ENCODE assay signal across 10 mouse cellular contexts in the genomic region with DNA sequence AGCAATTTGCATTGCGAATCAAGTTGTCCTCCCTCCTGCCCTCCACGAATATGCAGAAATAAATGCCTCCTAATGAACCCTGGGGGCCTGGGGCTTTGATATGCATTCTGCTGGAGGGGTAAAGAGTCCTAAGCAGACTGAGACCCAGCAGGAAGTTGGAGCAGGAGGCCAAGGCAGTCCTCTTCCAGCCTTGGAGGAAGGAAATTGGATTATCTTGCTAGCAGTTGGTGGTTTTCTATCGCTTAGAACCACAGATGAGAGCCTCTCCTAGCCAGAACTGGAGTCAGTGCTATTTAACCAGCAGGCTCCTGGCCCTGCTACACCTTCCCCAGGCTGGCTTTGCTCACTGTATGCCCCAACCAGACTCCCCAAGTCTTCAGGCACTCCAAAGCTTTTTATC.
DNase-seq lines count a peak whose midpoint lies in the region; ATAC-seq lines count a peak whose summit lies in the region.
"Had no signal": no experiment of that assay in that cellular context is flagged by ENCODE, and none has a peak within 500 bp of the region (broad histone marks: within the 10 kb centered on the region; RNA-seq: fewer than 3 reads in every experiment).

No protein-coding gene starts in this region.

- H3K4me1 ChIP-seq in kidney, embryonic 14.5 days (ENCODE audit: control insufficient read depth, insufficient read depth, low read length) = no peaks in the 10 kb centered on the region
- H3K4me1 ChIP-seq in hindbrain, embryonic 11.5 days (replicated peaks; ENCODE audit: control insufficient read depth, insufficient read depth, low read length) = no peaks in the 10 kb centered on the region
- peaks cover 5% of the 10 kb centered on the region; the same call in 1 of the 2 replicates for H3K4me1 ChIP-seq in midbrain, embryonic 15.5 days

- no peak for DNase-seq in kidney, adult 18-20 months
- DNase-seq in cerebellum, adult 9-11 months = peak; percentile 96
- no peak for DNase-seq in hindbrain, embryonic 11.5 days (ENCODE audit: low spot score)
- DNase-seq in spleen, adult 18-20 months = no peak
- no peak for DNase-seq in gastrocnemius, postnatal 4 days (ENCODE audit: low spot score in 2 of 2)
- no peak for DNase-seq in thymus, postnatal 25 days
- DNase-seq: adrenal gland, adult 8-10 months had no signal

- no peak for ATAC-seq in kidney, embryonic 14.5 days (ENCODE audit: low FRiP score, low TSS enrichment)
- peak; percentile 40 for ATAC-seq in hindbrain, embryonic 11.5 days (ENCODE audit: low FRiP score)
- peak; percentile 76 for ATAC-seq in midbrain, embryonic 15.5 days (replicated peaks)

- 0 out of 2 replicates have a peak overlapping the region, but pooled peaks have one; percentile 19 for H3K27ac ChIP-seq in kidney, embryonic 14.5 days (ENCODE audit: low read depth, low read length)
- 0 out of 2 replicates have a peak overlapping the region, but pooled peaks have one; percentile 39 for H3K27ac ChIP-seq in hindbrain, embryonic 11.5 days (ENCODE audit: low read depth, low read length)
- H3K27ac ChIP-seq in midbrain, embryonic 15.5 days = 0 out of 2 replicates have a peak overlapping the region, but pooled peaks have one; percentile 34
- H3K27ac ChIP-seq: heart, embryonic 13.5 days had no signal

- no peaks in the 10 kb centered on the region for H3K36me3 ChIP-seq in kidney, embryonic 14.5 days (ENCODE audit: control insufficient read depth, insufficient read depth, low read length)
- H3K36me3 ChIP-seq in hindbrain, embryonic 11.5 days (ENCODE audit: control insufficient read depth, insufficient read depth, low read length) = no peaks in the 10 kb centered on the region
- H3K36me3 ChIP-seq in midbrain, embryonic 15.5 days (replicated peaks) = no peaks in the 10 kb centered on the region
- H3K36me3 ChIP-seq: heart, embryonic 13.5 days had no signal

- H3K4me2 ChIP-seq in kidney, embryonic 14.5 days (replicated peaks; ENCODE audit: low read depth, low read length) = no peak overlapping the region
- 0 out of 2 replicates have a peak overlapping the region, but pooled peaks have one; percentile 5 for H3K4me2 ChIP-seq in hindbrain, embryonic 11.5 days (replicated peaks; ENCODE audit: low read depth, low read length)
- H3K4me2 ChIP-seq in midbrain, embryonic 15.5 days = 0 out of 2 replicates have a peak overlapping the region, but pooled peaks have one; percentile 22
- H3K4me2 ChIP-seq: heart, embryonic 13.5 days had no signal

- no peaks in the 10 kb centered on the region for H3K9me3 ChIP-seq in kidney, embryonic 14.5 days (ENCODE audit: control insufficient read depth, low read length)
- H3K9me3 ChIP-seq in hindbrain, embryonic 11.5 days (ENCODE audit: control insufficient read depth, low read length) = no peaks in the 10 kb centered on the region
- no peaks in the 10 kb centered on the region for H3K9me3 ChIP-seq in midbrain, embryonic 15.5 days

- H3K4me3 ChIP-seq in kidney, embryonic 14.5 days (ENCODE audit: low read length) = no peak overlapping the region
- H3K4me3 ChIP-seq in hindbrain, embryonic 11.5 days (ENCODE audit: low read depth, low read length) = no peak overlapping the region
- no peak overlapping the region for H3K4me3 ChIP-seq in midbrain, embryonic 15.5 days
- H3K4me3 ChIP-seq: heart, embryonic 13.5 days had no signal

- no peaks in the 10 kb centered on the region for H3K27me3 ChIP-seq in kidney, embryonic 14.5 days (ENCODE audit: control insufficient read depth, insufficient read depth, low read length)
- no peaks in the 10 kb centered on the region for H3K27me3 ChIP-seq in hindbrain, embryonic 11.5 days (ENCODE audit: control insufficient read depth, insufficient read depth, low read length)
- no peaks in the 10 kb centered on the region for H3K27me3 ChIP-seq in midbrain, embryonic 15.5 days (replicated peaks)

- H3K9ac ChIP-seq in kidney, embryonic 14.5 days (ENCODE audit: low read depth, low read length) = no peak overlapping the region
- H3K9ac ChIP-seq in hindbrain, embryonic 11.5 days (ENCODE audit: low read depth, low read length) = no peak overlapping the region
- no peak overlapping the region for H3K9ac ChIP-seq in midbrain, embryonic 15.5 days
- H3K9ac ChIP-seq: heart, embryonic 13.5 days had no signal

- 16% methylated on average over 3 of the region's 3 CpGs for WGBS in kidney, embryonic 14.5 days
- 5% methylated on average over 3 of the region's 3 CpGs for WGBS in hindbrain, embryonic 11.5 days
- 5% methylated on average over 3 of the region's 3 CpGs for WGBS in midbrain, embryonic 15.5 days
